Mouse (Mus musculus) hindbrain, embryonic 16.5 days (tissue): ENCODE measurements around the gene Slc25a51. TPM values are rescaled to one million over a fixed set of nuclear protein-coding genes. Genes with fewer than 3 reads are reported as not detected.
"Not testable (repeated sequence)": the region's sequence is repeated elsewhere in the genome, so short reads cannot be mapped to it uniquely, and the experiment has no call there.

Experiments used
- ATAC-seq: fragments of 200-750 bp; cut with Nextera tagmentation; 2 replicates; pipeline ENCODE4 v1.8.0; 2017; ENCODE audit warnings: moderate TSS enrichment, moderate library complexity
- H3K27ac ChIP-seq: fragments of 300-500 bp; sonication (generic); 2 replicates; pipeline ENCODE4 v1.5.1; 2014; ENCODE audit warnings: low read depth, mild to moderate bottlenecking, control low read depth, low read length, moderate library complexity
- H3K27me3 ChIP-seq: fragments of 300-500 bp; sonication (generic); replicated peaks from 2 replicates; pipeline ENCODE4 v1.6.1; 2014; ENCODE audit warnings: low read length; ENCODE audit not compliant: control insufficient read depth, insufficient read depth
- H3K36me3 ChIP-seq: fragments of 300-500 bp; sonication (generic); 2 replicates; pipeline ENCODE4 v1.6.1; 2014; ENCODE audit warnings: mild to moderate bottlenecking, low read length, moderate library complexity, mixed read lengths; ENCODE audit not compliant: control insufficient read depth, insufficient read depth
- H3K4me1 ChIP-seq: fragments of 300-500 bp; sonication (generic); 2 replicates; pipeline ENCODE4 v1.6.1; 2014; ENCODE audit warnings: low read depth, low read length; ENCODE audit not compliant: control insufficient read depth, insufficient read depth
- H3K4me2 ChIP-seq: fragments of 300-500 bp; sonication (generic); 2 replicates; pipeline ENCODE4 v1.6.1; 2014; ENCODE audit warnings: mild to moderate bottlenecking, low read length, control low read depth, moderate library complexity
- H3K4me3 ChIP-seq: fragments of 300-500 bp; sonication (generic); 2 replicates; pipeline ENCODE4 v1.5.1; 2014; ENCODE audit warnings: mild to moderate bottlenecking, low read length, control low read depth, moderate library complexity
- H3K9ac ChIP-seq: fragments of 300-500 bp; sonication (generic); 2 replicates; pipeline ENCODE4 v1.6.1; 2014; ENCODE audit warnings: low read depth, mild to moderate bottlenecking, control low read depth, low read length, moderate library complexity
- H3K9me3 ChIP-seq: fragments of 300-500 bp; sonication (generic); 2 replicates; pipeline ENCODE4 v1.6.1; 2014; ENCODE audit warnings: mild to moderate bottlenecking, low read length, moderate library complexity; ENCODE audit not compliant: control insufficient read depth
- WGBS: fragments of 180-500 bp; shearing (Covaris S2); extraction: QIAGEN DNeasy Blood & Tissue Kit; methylation state at CpG from one replicate; pipeline ENCODE4 v1.1.7; 2014; 5-methylcytosine and 5-hydroxymethylcytosine counted together
- polyA plus RNA-seq: library from polyadenylated mRNA; unstranded; fragments of >200 nt; fragmentation: Nextera tagmentation; extraction: Ambion mirVana; gene quantifications from 2 replicates; pipeline ENCODE4 v1.2.1, GENCODE M21; 2015

Slc25a51 gene
- polyA plus RNA-seq, 1 experiment from 2014 or later = 59.4 TPM

DNA sequence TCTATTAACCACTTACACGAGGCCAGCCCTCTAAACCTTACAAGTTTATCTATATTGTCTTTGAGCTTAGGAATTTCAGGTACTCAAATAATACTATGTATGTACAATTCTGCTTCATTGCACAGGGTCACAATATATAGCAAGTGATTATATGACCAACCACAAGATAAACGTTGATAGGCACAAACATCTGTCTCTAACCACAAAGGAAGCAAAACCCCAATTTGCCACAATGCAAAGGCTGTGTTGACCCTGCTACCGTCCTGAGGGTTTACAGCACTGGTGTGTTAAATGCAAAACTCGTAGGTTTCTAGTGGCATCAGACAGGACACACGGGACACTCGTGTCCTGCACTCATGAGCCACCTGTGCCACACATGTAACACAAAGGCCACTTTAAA, 12.4 kb downstream of the Slc25a51 start:
- H3K9ac ChIP-seq, H3K27me3 ChIP-seq, H3K4me2 ChIP-seq, H3K9me3 ChIP-seq, H3K27ac ChIP-seq, ATAC-seq, H3K4me1 ChIP-seq, H3K4me3 ChIP-seq: not testable (repeated sequence)
- WGBS = 90% methylated on average over 5 of the region's 6 CpGs
- H3K36me3 ChIP-seq = peaks cover 15% of the 10 kb centered on the region

DNA sequence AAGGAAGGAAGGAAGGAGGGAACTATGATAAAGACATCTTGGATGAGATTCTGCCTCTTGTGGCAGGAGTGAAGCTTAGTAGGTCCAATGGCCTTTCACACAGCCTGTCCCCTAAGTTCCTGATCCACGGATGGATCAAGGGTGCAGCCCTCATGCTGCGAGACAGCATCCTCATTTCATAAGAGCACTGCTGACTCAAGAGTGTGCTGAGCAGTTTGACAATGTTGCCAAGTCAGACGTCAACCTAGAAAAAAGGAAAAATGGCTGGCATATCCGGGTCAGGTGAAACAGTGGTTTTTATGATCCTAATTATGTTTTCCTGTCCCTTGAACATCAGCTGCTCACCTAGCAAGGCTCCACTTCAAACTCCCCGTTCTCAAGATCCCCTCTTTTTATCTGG, 14.9 kb downstream of the Slc25a51 start:
- ATAC-seq = no peak
- Histone ChIP-seq H3K4me3 (no peak overlapping the region), H3K36me3 (peaks cover 3% of the 10 kb centered on the region), H3K4me2 (no peak overlapping the region), H3K9me3 (no peaks in the 10 kb centered on the region), H3K4me1 (no peaks in the 10 kb centered on the region), H3K9ac (no peak overlapping the region), H3K27me3 (no peaks in the 10 kb centered on the region), H3K27ac (no peak overlapping the region)
- WGBS = 81% methylated on average over 5 of the region's 5 CpGs

- WGBS = 82% methylated on average over 8 of the region's 8 CpGs
- Histone ChIP-seq H3K9ac (no peak overlapping the region), H3K4me3 (no peak overlapping the region), H3K27me3 (no peaks in the 10 kb centered on the region), H3K4me2 (no peak overlapping the region), H3K4me1 (no peaks in the 10 kb centered on the region), H3K9me3 (no peaks in the 10 kb centered on the region), H3K27ac (no peak overlapping the region), H3K36me3 (peaks cover under 1% of the 10 kb centered on the region)
- no peak for ATAC-seq
Observed at GRCm38 (mm10) chr4:45392994-45393393, 15.6 kb downstream of the Slc25a51 start.

- no peaks in the 10 kb centered on the region for H3K4me1 ChIP-seq
- H3K9ac ChIP-seq = no peak overlapping the region
- H3K4me2 ChIP-seq = no peak overlapping the region
- ATAC-seq = no peak
- no peak overlapping the region for H3K27ac ChIP-seq
- no peaks in the 10 kb centered on the region for H3K36me3 ChIP-seq
- H3K9me3 ChIP-seq = no peaks in the 10 kb centered on the region
- H3K27me3 ChIP-seq = no peaks in the 10 kb centered on the region
- WGBS = 77% methylated on average over 11 of the region's 11 CpGs
- no peak overlapping the region for H3K4me3 ChIP-seq
Observed at GRCm38 (mm10) chr4:45392572-45392971, 16.0 kb downstream of the Slc25a51 start.

DNA sequence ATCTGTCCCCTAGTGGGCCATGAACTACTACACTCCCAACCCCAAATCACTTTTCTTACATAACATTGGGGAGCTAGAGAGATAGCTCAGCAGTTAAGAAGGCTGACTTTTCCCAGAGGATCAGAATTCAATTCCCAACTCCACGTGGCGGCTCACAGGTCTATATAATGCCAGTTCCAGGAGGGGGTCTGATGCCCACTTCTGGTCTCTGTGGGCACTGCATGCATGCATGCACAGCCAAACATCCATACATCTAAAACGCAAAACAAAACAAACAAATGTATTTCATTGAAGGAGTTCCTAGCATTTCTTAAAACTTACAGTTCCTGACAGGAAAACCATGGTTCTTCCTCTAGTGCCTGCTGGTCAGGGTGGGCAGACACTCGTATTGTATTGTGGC, 16.5 kb downstream of the Slc25a51 start:
- Histone ChIP-seq H3K9ac (no peak overlapping the region), H3K4me3 (no peak overlapping the region), H3K9me3 (no peaks in the 10 kb centered on the region), H3K36me3 (no peaks in the 10 kb centered on the region), H3K4me1 (no peaks in the 10 kb centered on the region), H3K27me3 (no peaks in the 10 kb centered on the region), H3K27ac (no peak overlapping the region), H3K4me2 (no peak overlapping the region)
- 69% methylated on average over 4 of the region's 4 CpGs for WGBS
- no peak for ATAC-seq

DNA sequence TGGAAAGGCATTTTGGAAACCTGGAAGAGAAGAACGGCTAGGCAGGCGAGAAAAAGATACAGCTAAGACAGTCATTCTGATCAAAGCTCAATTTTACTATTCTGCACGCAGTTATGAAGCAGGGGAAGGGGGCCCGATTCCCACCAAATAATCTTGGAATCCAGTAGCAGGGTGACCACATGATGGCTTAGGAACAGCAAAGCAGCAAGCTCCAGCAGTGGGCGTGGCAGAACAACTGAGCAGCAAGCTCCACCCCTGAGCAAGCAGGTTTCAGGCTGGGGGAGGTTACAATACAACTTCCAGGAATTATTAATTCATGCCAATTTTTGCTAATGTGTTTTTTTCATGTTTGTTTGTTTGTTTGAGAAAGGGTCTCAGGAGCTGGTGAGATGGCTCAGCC, 21.3 kb downstream of the Slc25a51 start:
- 97% methylated on average over 5 of the region's 5 CpGs for WGBS
- not testable (repeated sequence) for H3K36me3 ChIP-seq, H3K9me3 ChIP-seq, H3K27me3 ChIP-seq, H3K4me1 ChIP-seq, H3K9ac ChIP-seq, ATAC-seq, H3K27ac ChIP-seq, H3K4me3 ChIP-seq, H3K4me2 ChIP-seq

GRCm38 (mm10) chr4:45382133-45382532, 26.4 kb downstream of the Slc25a51 start:
- H3K4me1 ChIP-seq, H3K27me3 ChIP-seq, H3K4me2 ChIP-seq, H3K9ac ChIP-seq, ATAC-seq, H3K27ac ChIP-seq, H3K9me3 ChIP-seq, H3K4me3 ChIP-seq, H3K36me3 ChIP-seq: not testable (repeated sequence)
- 72% methylated on average over 2 of the region's 2 CpGs for WGBS

GRCm38 (mm10) chr4:45380903-45381580, 27.5 kb downstream of the Slc25a51 start:
- H3K9ac ChIP-seq, H3K4me3 ChIP-seq, H3K4me2 ChIP-seq, H3K4me1 ChIP-seq, ATAC-seq, H3K27ac ChIP-seq, H3K36me3 ChIP-seq, H3K27me3 ChIP-seq, H3K9me3 ChIP-seq: not testable (repeated sequence)
- WGBS = 82% methylated on average over 10 of the region's 10 CpGs

- Histone ChIP-seq H3K27me3 (no peaks in the 10 kb centered on the region), H3K4me3 (no peak overlapping the region), H3K4me2 (no peak overlapping the region), H3K27ac (no peak overlapping the region), H3K36me3 (peaks cover 29% of the 10 kb centered on the region), H3K9me3 (no peaks in the 10 kb centered on the region), H3K9ac (no peak overlapping the region), H3K4me1 (no peaks in the 10 kb centered on the region)
- ATAC-seq = no peak
- WGBS = 88% methylated on average over 4 of the region's 4 CpGs
Observed at GRCm38 (mm10) chr4:45376573-45376972, 32.0 kb downstream of the Slc25a51 start.

GRCm38 (mm10) chr4:45374879-45375278, 33.7 kb downstream of the Slc25a51 start:
- Histone ChIP-seq H3K4me3 (no peak overlapping the region), H3K4me1 (no peaks in the 10 kb centered on the region), H3K36me3 (peaks cover 36% of the 10 kb centered on the region), H3K9ac (no peak overlapping the region), H3K9me3 (no peaks in the 10 kb centered on the region), H3K4me2 (no peak overlapping the region), H3K27me3 (no peaks in the 10 kb centered on the region), H3K27ac (no peak overlapping the region)
- no peak for ATAC-seq
- WGBS = 88% methylated on average over 5 of the region's 5 CpGs
